Mouse (Mus musculus) embryonic facial prominence, embryonic 15.5 days (tissue): ENCODE results near the gene Rps27a. TPM values are rescaled to one million over a fixed set of nuclear protein-coding genes. Genes with fewer than 3 reads are reported as not detected.

Source experiments
- ATAC-seq: fragments of 200-750 bp; cut with Nextera tagmentation; 2 replicates; pipeline ENCODE4 v1.8.0; 2017; ENCODE audit warnings: low read depth, moderate TSS enrichment; ENCODE audit not compliant: insufficient number of reproducible peaks, low FRiP score, low TSS enrichment
- H3K27ac ChIP-seq: fragments of 300-500 bp; sonication (generic); replicated peaks from 2 replicates; pipeline ENCODE4 v1.5.1; 2015; ENCODE audit warnings: mild to moderate bottlenecking, inconsistent platforms
- H3K27me3 ChIP-seq: fragments of 300-500 bp; sonication (generic); 2 replicates; pipeline ENCODE4 v1.6.1; 2015; ENCODE audit warnings: inconsistent platforms
- H3K36me3 ChIP-seq: fragments of 300-500 bp; sonication (generic); 2 replicates; pipeline ENCODE4 v1.6.1; 2015; ENCODE audit warnings: mild to moderate bottlenecking, inconsistent platforms
- H3K4me1 ChIP-seq: fragments of 300-500 bp; sonication (generic); 2 replicates; pipeline ENCODE4 v1.6.1; 2015; ENCODE audit warnings: inconsistent platforms
- H3K4me2 ChIP-seq: fragments of 300-500 bp; sonication (generic); replicated peaks from 2 replicates; pipeline ENCODE4 v1.6.1; 2015; ENCODE audit warnings: mild to moderate bottlenecking, inconsistent platforms
- H3K4me3 ChIP-seq: fragments of 300-500 bp; sonication (generic); replicated peaks from 2 replicates; pipeline ENCODE4 v1.5.1; 2015; ENCODE audit warnings: mild to moderate bottlenecking, inconsistent platforms
- H3K9ac ChIP-seq: fragments of 300-500 bp; sonication (generic); 2 replicates; pipeline ENCODE4 v1.6.1; 2015; ENCODE audit warnings: inconsistent platforms
- H3K9me3 ChIP-seq: fragments of 300-500 bp; sonication (generic); replicated peaks from 2 replicates; pipeline ENCODE4 v1.6.1; 2016; ENCODE audit warnings: inconsistent platforms
- WGBS: fragments of 180-500 bp; shearing (Covaris S2); methylation state at CpG from one replicate; pipeline ENCODE4 v1.1.7; 2015; 5-methylcytosine and 5-hydroxymethylcytosine counted together
- polyA plus RNA-seq: library from polyadenylated mRNA; unstranded; fragments of >200 nt; fragmentation: Nextera tagmentation; extraction: Ambion mirVana; gene quantifications from 2 replicates; pipeline ENCODE4 v1.2.1, GENCODE M21; 2015

The Rps27a gene
- polyA plus RNA-seq, 1 experiment from 2014 or later: 1,131 TPM

DNA sequence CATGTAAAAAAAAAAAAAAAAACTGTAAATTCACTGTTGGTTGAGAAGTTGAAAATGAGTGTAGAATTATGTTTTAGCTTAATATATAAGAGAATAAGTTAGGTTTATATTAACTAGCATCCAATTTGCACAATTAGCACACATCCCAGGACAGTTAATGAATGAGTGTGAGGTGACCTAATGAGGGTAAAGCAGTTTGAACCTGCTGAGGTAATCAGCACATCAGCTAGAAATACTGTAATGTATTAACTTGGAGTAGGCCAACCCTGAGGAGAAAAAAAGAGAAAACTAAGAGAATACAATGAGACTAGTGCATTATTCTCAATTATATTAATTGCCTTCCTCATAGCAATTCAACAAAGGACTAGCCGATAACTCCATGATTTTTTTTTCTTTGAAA, 38.5 kb downstream of the Rps27a start:
- WGBS: 85% methylated on average over 1 of the region's 1 CpGs

DNA sequence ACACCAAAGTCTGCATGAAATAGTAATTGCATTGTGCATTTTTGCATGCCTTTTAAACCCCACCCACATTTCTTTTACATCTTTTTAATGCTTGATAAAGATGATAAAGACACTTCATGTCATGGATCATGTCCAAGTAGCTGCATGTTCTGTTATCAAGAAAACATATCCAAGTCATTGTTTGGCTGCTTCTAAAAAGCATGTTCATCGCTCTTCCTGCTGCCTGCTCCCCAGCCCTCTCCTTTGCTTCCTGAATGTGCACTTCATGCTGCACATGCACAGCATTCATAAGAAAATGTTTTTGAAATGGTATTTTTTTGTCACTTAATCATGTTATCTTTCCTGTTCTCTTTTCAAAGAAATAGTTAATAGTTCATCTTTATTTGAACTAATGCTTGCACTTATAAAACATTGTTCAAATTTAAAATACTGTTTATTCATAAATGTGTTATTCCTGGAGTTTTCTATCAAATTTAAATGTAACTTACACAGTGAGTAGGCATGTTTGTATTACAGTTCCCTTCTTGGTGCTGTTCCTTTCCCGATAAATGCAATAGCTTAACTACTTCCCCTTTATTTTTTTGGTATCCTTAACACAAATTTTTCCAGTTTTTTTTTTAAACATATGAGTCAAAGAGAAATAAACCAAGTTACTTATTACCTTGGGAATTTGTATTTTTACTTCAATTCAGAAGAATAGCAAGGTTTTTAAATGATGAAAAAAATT, 42.8 kb downstream of the Rps27a start:
- Histone ChIP-seq H3K27me3 (no peaks in the 10 kb centered on the region), H3K36me3 (peaks cover 24% of the 10 kb centered on the region), H3K4me2 (no peak overlapping the region), H3K27ac (no peak overlapping the region), H3K9ac (no peak overlapping the region), H3K4me1 (no peaks in the 10 kb centered on the region), H3K9me3 (no peaks in the 10 kb centered on the region), H3K4me3 (no peak overlapping the region)
- no peak for ATAC-seq
- 93% methylated on average over 2 of the region's 2 CpGs for WGBS

More for the DNA sequence above, 38.5 kb downstream of the Rps27a start:
- H3K4me1 ChIP-seq: peaks cover 5% of the 10 kb centered on the region; the same call in 1 of the 2 replicates
- peaks cover 17% of the 10 kb centered on the region for H3K36me3 ChIP-seq
- H3K4me3 ChIP-seq: no peak overlapping the region
- H3K9ac ChIP-seq: no peak overlapping the region
- no peak for ATAC-seq
- no peak overlapping the region for H3K27ac ChIP-seq
- H3K9me3 ChIP-seq: no peaks in the 10 kb centered on the region
- H3K4me2 ChIP-seq: no peak overlapping the region
- H3K27me3 ChIP-seq: no peaks in the 10 kb centered on the region

DNA sequence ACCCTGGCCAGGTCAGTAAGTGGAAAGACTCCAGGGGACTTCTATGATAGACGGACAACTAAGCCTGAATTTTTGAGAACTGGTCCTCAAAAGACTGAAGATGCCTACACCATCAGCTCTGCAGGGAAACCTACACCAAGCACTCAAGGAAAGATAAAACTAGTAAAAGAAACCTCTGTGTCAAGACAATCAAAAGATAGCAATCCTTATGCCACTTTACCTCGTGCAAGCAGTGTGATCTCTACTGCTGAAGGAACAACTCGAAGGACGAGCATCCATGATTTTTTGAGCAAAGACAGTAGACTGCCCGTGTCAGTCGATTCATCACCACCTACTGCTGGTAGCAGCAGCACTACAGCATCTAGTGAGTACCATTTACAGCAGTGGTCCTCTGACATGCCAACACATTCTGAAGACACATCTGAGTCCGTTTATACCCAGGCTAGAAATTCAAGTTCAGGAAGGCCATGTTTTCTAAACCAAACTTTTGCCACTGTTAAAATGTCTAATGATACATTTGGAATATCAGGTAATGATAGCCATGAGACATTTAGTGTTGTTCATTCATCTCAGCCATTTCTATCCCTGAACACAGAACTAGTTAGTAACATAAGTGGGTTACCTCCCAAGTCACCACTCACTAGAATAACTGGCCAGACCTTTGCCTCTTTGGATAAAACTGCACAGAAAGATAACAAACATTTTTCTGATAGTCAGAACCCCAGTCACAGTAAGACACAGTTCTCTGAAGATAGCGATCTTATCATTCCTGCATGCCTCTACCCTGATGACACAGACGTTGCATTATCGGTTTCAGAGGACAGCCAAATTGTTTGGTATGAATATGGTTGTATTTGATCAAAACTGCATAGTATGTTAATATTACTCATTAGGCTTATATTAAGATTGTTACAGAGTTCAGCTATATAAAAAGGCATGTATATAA, 43.7 kb downstream of the Rps27a start:
- Histone ChIP-seq H3K4me3 (no peak overlapping the region), H3K4me2 (no peak overlapping the region), H3K27me3 (no peaks in the 10 kb centered on the region), H3K9me3 (no peaks in the 10 kb centered on the region), H3K27ac (no peak overlapping the region), H3K36me3 (peaks cover 29% of the 10 kb centered on the region), H3K4me1 (no peaks in the 10 kb centered on the region), H3K9ac (no peak overlapping the region)
- no peak for ATAC-seq
- WGBS: 87% methylated on average over 10 of the region's 10 CpGs

DNA sequence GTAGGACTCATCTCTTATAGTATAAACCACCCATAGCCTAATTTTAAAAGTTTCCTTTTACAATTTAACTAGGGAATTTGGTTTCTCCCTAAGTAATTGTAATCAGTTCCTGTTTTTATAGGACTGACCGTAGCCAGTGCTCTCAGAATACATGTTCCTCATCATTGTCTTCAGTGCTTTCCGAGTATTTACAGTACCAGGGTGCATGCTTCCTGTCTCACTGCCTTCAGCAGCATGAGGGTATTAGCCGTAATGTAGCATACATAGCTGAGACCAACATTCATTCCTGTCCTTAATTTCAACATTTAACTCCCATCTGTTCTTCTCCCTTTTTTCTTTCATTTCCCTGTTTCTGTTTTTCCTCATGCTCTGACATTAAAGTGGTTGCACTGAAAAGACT, 50.9 kb downstream of the Rps27a start:
- Histone ChIP-seq H3K27me3 (no peaks in the 10 kb centered on the region), H3K9me3 (no peaks in the 10 kb centered on the region), H3K4me3 (no peak overlapping the region), H3K27ac (no peak overlapping the region), H3K4me1 (no peaks in the 10 kb centered on the region), H3K9ac (no peak overlapping the region), H3K4me2 (no peak overlapping the region), H3K36me3 (peaks cover 17% of the 10 kb centered on the region; the same call in 1 of the 2 replicates)
- 86% methylated on average over 3 of the region's 3 CpGs for WGBS
- no peak for ATAC-seq

Other genes with a start within 250 kb of the Rps27a start
- 38.1 and 40.4 TPM in 2 replicates for gene Ccdc88a, start 174.5 kb downstream of the Rps27a start, polyA plus RNA-seq
- gene Prorsd1, start 33.1 kb downstream of the Rps27a start, polyA plus RNA-seq: 31.6 and 32.7 TPM in 2 replicates
- 41.8 and 42.8 TPM in 2 replicates for gene Mtif2, start 21.7 kb downstream of the Rps27a start, polyA plus RNA-seq
- gene Clhc1, start 159 bp downstream of the Rps27a start, polyA plus RNA-seq: 0.28 and 0.29 TPM in 2 replicates
- 82.4 and 94.4 TPM in 2 replicates for gene Rtn4, start 144.8 kb upstream of the Rps27a start, polyA plus RNA-seq